Mouse (Mus musculus) heart, embryonic 14.5 days (tissue): Measurements from ENCODE around the gene Slc19a2. TPM values are rescaled to one million over a fixed set of nuclear protein-coding genes. Genes with fewer than 3 reads are reported as not detected.

ENCODE experiments used
- ATAC-seq: fragments of 200-750 bp; cut with Nextera tagmentation; 2 replicates; pipeline ENCODE4 v1.8.0; 2017; ENCODE audit warnings: low read depth, moderate TSS enrichment; ENCODE audit not compliant: insufficient number of reproducible peaks, insufficient read depth, low FRiP score
- H3K27ac ChIP-seq, 2 experiments: fragments of 200-500 bp in 1 of 2; fragments of 300-500 bp in 1 of 2; sonication (generic) in 1 of 2; replicated peaks in 1 of 2; 2 replicates each; pipeline ENCODE4 v1.5.1; 2012 to 2014; ENCODE audit warnings: low read depth in 2 of 2, low read length in 2 of 2, control low read depth in 1 of 2, mild to moderate bottlenecking in 1 of 2, mixed read lengths in 1 of 2; ENCODE audit not compliant: control insufficient read depth in 1 of 2, insufficient read depth in 1 of 2
- H3K27me3 ChIP-seq: fragments of 300-500 bp; sonication (generic); 2 replicates; pipeline ENCODE4 v1.6.1; 2014; ENCODE audit warnings: mild to moderate bottlenecking, low read length, control low read depth; ENCODE audit not compliant: control insufficient read depth, insufficient read depth
- H3K36me3 ChIP-seq: fragments of 300-500 bp; sonication (generic); 2 replicates; pipeline ENCODE4 v1.6.1; 2014; ENCODE audit warnings: mild to moderate bottlenecking, control low read depth, low read length, mixed read lengths; ENCODE audit not compliant: control insufficient read depth, insufficient read depth
- H3K4me1 ChIP-seq, 2 experiments: fragments of 200-500 bp in 1 of 2; fragments of 300-500 bp in 1 of 2; sonication (generic) in 1 of 2; 2 replicates each; pipeline ENCODE4 v1.6.1; 2012 to 2014; ENCODE audit warnings: low read length in 2 of 2, control low read depth in 1 of 2, mixed read lengths in 1 of 2; ENCODE audit not compliant: control insufficient read depth in 2 of 2, insufficient read depth in 2 of 2
- H3K4me2 ChIP-seq: fragments of 300-500 bp; sonication (generic); 2 replicates; pipeline ENCODE4 v1.6.1; 2014; ENCODE audit warnings: mild to moderate bottlenecking, low read length
- H3K4me3 ChIP-seq, 2 experiments: fragments of 200-500 bp in 1 of 2; fragments of 300-500 bp in 1 of 2; sonication (generic) in 1 of 2; 2 replicates each; pipeline ENCODE4 v1.5.1; 2012 to 2014; ENCODE audit warnings: low read length in 2 of 2, mild to moderate bottlenecking in 2 of 2, control low read depth in 1 of 2, low read depth in 1 of 2, moderate library complexity in 1 of 2; ENCODE audit not compliant: control insufficient read depth in 1 of 2, insufficient read depth in 1 of 2
- H3K9ac ChIP-seq: fragments of 300-500 bp; sonication (generic); 2 replicates; pipeline ENCODE4 v1.6.1; 2014; ENCODE audit warnings: mild to moderate bottlenecking, low read length
- H3K9me3 ChIP-seq: fragments of 300-500 bp; sonication (generic); 2 replicates; pipeline ENCODE4 v1.6.1; 2016; ENCODE audit warnings: low read length, control low read depth; ENCODE audit not compliant: control insufficient read depth
- WGBS: fragments of 180-500 bp; shearing (Covaris S2); extraction: QIAGEN DNeasy Blood & Tissue Kit; methylation state at CpG from one replicate; pipeline ENCODE4 v1.1.7; 2014; 5-methylcytosine and 5-hydroxymethylcytosine counted together
- polyA plus RNA-seq: library from polyadenylated mRNA; unstranded; fragments of >200 nt; fragmentation: Nextera tagmentation; extraction: Ambion mirVana; gene quantifications from 2 replicates; pipeline ENCODE4 v1.2.1, GENCODE M21; 2014

The Slc19a2 gene
- polyA plus RNA-seq, 1 experiment from 2014 or later = 8.3 TPM

GRCm38 (mm10) chr1:164275455-164275954 is 26.7 kb downstream of the Slc19a2 start, which contains the start of gene Ccdc181:
TSS of gene Ccdc181 (plus strand) at chr1:164275585.
- peak within 1 kb of the TSS in 1 of 2 experiments; percentile 39; a peak in 1 of 4 replicates for H3K27ac ChIP-seq

GRCm38 (mm10) chr1:164276552-164276951 is 27.7 kb downstream of the Slc19a2 start:
- no peak overlapping the region for H3K4me3 ChIP-seq
- no peaks in the 10 kb centered on the region for H3K27me3 ChIP-seq
- H3K9ac ChIP-seq = no peak overlapping the region
- H3K27ac ChIP-seq = no peak overlapping the region
- H3K4me2 ChIP-seq = no peak overlapping the region
- WGBS = 80% methylated on average over 3 of the region's 3 CpGs
- H3K36me3 ChIP-seq = peaks cover 5% of the 10 kb centered on the region; the same call in 1 of the 2 replicates
- H3K4me1 ChIP-seq = no peaks in the 10 kb centered on the region
- no peak for ATAC-seq
- H3K9me3 ChIP-seq = no peaks in the 10 kb centered on the region

More at GRCm38 (mm10) chr1:164275455-164275954, 26.7 kb downstream of the Slc19a2 start, which contains the start of gene Ccdc181:
- peaks cover under 1% of the 10 kb centered on the region; the same call in 1 of the 2 replicates for H3K36me3 ChIP-seq
- peak within 1 kb of the TSS; percentile 87 for H3K4me2 ChIP-seq
- H3K27me3 ChIP-seq = no peaks in the 10 kb centered on the region
- no peaks in the 10 kb centered on the region for H3K9me3 ChIP-seq
- peak within 1 kb of the TSS; percentile 61 to 89 for H3K4me3 ChIP-seq
- peak within 1 kb of the TSS; percentile 76 for H3K9ac ChIP-seq
- under 1% methylated on average over 31 of the region's 31 CpGs for WGBS
- H3K4me1 ChIP-seq = no peaks in the 10 kb centered on the region
- ATAC-seq = peak; percentile 91

DNA sequence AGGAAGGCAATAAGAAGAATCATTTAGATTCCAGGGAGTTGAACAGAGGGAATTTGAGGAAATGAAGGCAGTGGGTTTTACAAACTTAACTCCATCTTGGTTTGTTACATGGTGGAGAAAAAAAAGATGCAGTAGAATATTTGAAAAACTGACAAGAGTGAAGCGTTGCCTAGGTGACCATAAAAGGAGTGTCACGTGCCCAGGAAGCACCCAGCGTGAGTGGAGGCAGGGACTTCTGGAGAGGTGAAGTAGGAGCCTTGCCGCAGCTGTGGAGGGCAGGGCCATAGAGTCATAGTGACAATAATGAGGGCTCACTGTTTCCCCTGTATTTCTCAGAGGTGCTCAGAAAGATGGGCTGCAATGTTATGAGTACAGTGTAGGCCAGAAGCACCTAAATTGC is 30.5 kb downstream of the Slc19a2 start:
- no peak overlapping the region for H3K27ac ChIP-seq
- no peak overlapping the region for H3K9ac ChIP-seq
- H3K36me3 ChIP-seq = peaks cover 9% of the 10 kb centered on the region; the same call in 1 of the 2 replicates
- no peaks in the 10 kb centered on the region for H3K4me1 ChIP-seq
- WGBS = 59% methylated on average over 4 of the region's 4 CpGs
- no peak for ATAC-seq
- no peaks in the 10 kb centered on the region for H3K9me3 ChIP-seq
- no peak overlapping the region for H3K4me2 ChIP-seq
- H3K27me3 ChIP-seq = no peaks in the 10 kb centered on the region
- H3K4me3 ChIP-seq = no peak overlapping the region

- ATAC-seq = no peak
- H3K4me1 ChIP-seq = no peaks in the 10 kb centered on the region
- H3K36me3 ChIP-seq = peaks cover 9% of the 10 kb centered on the region; the same call in 1 of the 2 replicates
- no peaks in the 10 kb centered on the region for H3K27me3 ChIP-seq
- H3K4me3 ChIP-seq = no peak overlapping the region
- no peak overlapping the region for H3K4me2 ChIP-seq
- H3K27ac ChIP-seq = no peak overlapping the region
- 88% methylated on average over 3 of the region's 3 CpGs for WGBS
- no peaks in the 10 kb centered on the region for H3K9me3 ChIP-seq
- no peak overlapping the region for H3K9ac ChIP-seq
Measured at GRCm38 (mm10) chr1:164284007-164284406, 35.2 kb downstream of the Slc19a2 start.

- Histone ChIP-seq H3K4me2 (no peak overlapping the region), H3K9ac (no peak overlapping the region), H3K27me3 (no peaks in the 10 kb centered on the region), H3K9me3 (no peaks in the 10 kb centered on the region), H3K4me1 (no peaks in the 10 kb centered on the region), H3K36me3 (peaks cover 31% of the 10 kb centered on the region), H3K27ac (no peak overlapping the region), H3K4me3 (no peak overlapping the region)
- ATAC-seq = no peak
- WGBS = 52% methylated on average over 15 of the region's 15 CpGs
Measured at GRCm38 (mm10) chr1:164287406-164287805, 38.6 kb downstream of the Slc19a2 start.

- WGBS = 85% methylated on average over 5 of the region's 5 CpGs
- Histone ChIP-seq H3K27ac (no peak overlapping the region), H3K9ac (no peak overlapping the region), H3K4me2 (no peak overlapping the region), H3K4me1 (no peaks in the 10 kb centered on the region), H3K4me3 (no peak overlapping the region), H3K36me3 (peaks cover 66% of the 10 kb centered on the region), H3K27me3 (no peaks in the 10 kb centered on the region), H3K9me3 (no peaks in the 10 kb centered on the region)
- no peak for ATAC-seq
Measured at GRCm38 (mm10) chr1:164292040-164292439, 43.2 kb downstream of the Slc19a2 start.

- ATAC-seq = no peak
- 78% methylated on average over 6 of the region's 6 CpGs for WGBS
- no peak overlapping the region for H3K27ac ChIP-seq
Measured at GRCm38 (mm10) chr1:164294071-164294470, 45.2 kb downstream of the Slc19a2 start.

DNA sequence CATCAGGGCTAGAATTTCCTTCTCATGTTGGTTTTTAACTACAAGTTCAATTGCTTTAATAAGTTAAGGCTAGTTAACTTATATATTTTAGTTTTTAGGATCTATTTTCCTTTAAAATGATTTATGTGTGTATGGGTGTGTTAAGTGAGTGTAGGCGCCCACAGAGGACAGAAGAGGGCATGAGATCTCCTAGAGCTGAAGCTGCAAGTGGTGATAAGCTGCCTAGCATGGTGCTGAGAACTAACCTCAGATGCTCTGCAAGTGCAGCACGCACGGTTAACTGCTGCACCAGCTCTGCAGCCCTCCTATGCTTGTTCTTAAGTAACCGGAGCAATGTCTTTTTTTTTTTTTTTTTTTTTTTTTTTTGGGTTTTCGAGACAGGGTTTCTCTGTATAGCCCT is 47.6 kb downstream of the Slc19a2 start:
- no peaks in the 10 kb centered on the region for H3K9me3 ChIP-seq
- H3K4me3 ChIP-seq = no peak overlapping the region
- no peak overlapping the region for H3K9ac ChIP-seq
- H3K4me1 ChIP-seq = no peaks in the 10 kb centered on the region
- H3K4me2 ChIP-seq = no peak overlapping the region
- 98% methylated on average over 4 of the region's 5 CpGs for WGBS
- no peak overlapping the region for H3K27ac ChIP-seq
- ATAC-seq = no peak
- no peaks in the 10 kb centered on the region for H3K27me3 ChIP-seq
- peaks cover 90% of the 10 kb centered on the region for H3K36me3 ChIP-seq

More at GRCm38 (mm10) chr1:164294071-164294470, 45.2 kb downstream of the Slc19a2 start:
- Histone ChIP-seq H3K4me3 (no peak overlapping the region), H3K9ac (no peak overlapping the region), H3K36me3 (peaks cover 86% of the 10 kb centered on the region), H3K4me2 (no peak overlapping the region), H3K4me1 (no peaks in the 10 kb centered on the region), H3K9me3 (no peaks in the 10 kb centered on the region), H3K27me3 (no peaks in the 10 kb centered on the region)
